Mouse (Mus musculus) neutrophil, adult 59 days (primary cell): Measurements from ENCODE around the gene Efcab6. TPM values are rescaled to one million over a fixed set of nuclear protein-coding genes. Genes with fewer than 3 reads are reported as not detected.

Source experiments
- total RNA-seq, 2 experiments: library from RNA; stranded (reverse); gene quantifications; 1 replicate in 1 of 2; 2 replicates in 1 of 2; pipeline ENCODE4 v1.2.4; 2023

The Efcab6 gene
- not detected for total RNA-seq

DNA sequence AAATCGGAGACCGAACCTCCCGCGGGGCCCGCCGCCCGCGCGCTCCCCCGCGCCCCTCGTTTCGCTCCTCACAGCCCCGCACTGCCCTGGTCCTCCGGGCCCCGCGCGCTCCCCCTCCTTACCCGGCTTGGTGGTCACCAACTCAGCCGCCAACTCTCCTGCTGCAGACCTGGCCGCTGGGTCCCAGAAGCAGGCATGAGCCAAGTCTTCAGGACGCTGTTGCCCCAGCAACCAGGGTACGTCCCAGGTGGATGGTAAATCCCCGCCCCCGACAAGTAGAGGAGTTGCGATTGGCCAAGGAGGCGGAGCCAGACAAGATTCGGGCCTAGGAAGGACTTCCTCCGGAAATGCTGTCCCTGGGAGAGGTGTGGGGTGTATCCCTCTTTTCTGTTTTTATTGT, at the start of gene Efcab6:
Gene Efcab6 (minus strand): TSS at position 240 of the 400 bp plus-strand sequence.

DNA sequence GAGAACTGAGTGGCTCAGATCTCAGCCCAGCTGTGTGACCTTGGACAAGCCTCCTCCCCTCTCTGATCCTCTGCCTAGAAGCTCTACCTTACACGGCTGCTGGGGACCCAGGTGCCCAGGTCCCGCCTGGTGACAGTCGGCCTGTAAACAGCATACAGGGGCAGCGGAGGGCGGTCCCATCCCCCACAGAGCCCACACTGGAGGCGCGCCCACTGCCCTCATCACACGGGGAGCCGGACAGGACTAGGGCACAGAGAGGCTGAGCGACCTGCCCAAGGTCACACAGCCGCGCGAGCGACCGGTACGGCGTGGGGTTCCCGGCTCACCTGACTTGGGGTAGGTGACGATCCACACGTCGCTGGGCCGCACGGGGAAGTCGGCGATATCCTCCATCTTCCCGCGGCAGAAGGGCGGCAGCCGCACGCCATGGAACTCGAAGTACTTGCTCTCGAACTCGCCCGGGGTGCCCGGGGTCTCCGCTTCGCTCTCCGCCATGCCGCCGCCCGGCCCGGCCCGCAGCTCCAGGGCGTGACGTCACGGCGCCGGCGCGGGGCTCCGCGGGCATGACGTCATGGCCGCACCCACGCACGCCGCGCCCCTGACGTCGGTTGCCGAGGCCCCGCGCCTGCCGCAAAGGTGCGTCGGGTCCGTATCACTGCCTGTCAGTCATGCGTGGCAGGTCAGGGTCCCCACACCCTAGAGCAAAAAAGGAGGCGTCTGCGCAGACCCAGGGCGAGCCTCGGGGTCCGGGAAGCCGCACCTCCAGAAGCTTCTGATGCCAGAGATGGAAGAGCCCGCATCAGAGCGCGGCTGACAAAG, 40.1 kb upstream of the Efcab6 start, which contains the start of gene Sult4a1:
Gene Sult4a1 (minus strand): TSS at position 650 of the 819 bp plus-strand sequence.

Other genes with a start within 250 kb of the Efcab6 start
- not detected for gene Sult4a1, start 40.4 kb upstream of the Efcab6 start, total RNA-seq
- not detected for gene Pnpla5, start 57.8 kb upstream of the Efcab6 start, total RNA-seq
- not detected for gene Pnpla3, start 102.5 kb upstream of the Efcab6 start, total RNA-seq
- gene Samm50, start 126.9 kb upstream of the Efcab6 start, total RNA-seq = 10 to 100 TPM; 38.5 to 40.2 TPM
- 10 to 100 TPM; 24.2 to 25.7 TPM for gene Parvb, start 166.7 kb upstream of the Efcab6 start, total RNA-seq